Mouse (Mus musculus) bone marrow, adult 2 months (tissue): Measurements from ENCODE around the gene Cdc42bpb. TPM values are rescaled to one million over a fixed set of nuclear protein-coding genes. Genes with fewer than 3 reads are reported as not detected.
A peak's percentile ranks its signal among the peaks of the same experiment; 100 is the strongest.

Source experiments
- H3K27ac ChIP-seq: fragments of 200-500 bp; 2 replicates; pipeline ENCODE4 v1.5.1; 2012; ENCODE audit warnings: low read depth, mild to moderate bottlenecking, control low read depth, inconsistent platforms, low read length; ENCODE audit not compliant: control insufficient read depth, poor library complexity, insufficient read depth
- H3K4me1 ChIP-seq: fragments of 200-500 bp; 2 replicates; pipeline ENCODE4 v1.6.1; 2011; ENCODE audit warnings: low read length; ENCODE audit not compliant: control insufficient read depth, insufficient read depth
- H3K4me3 ChIP-seq: fragments of 200-500 bp; replicated peaks from 2 replicates; pipeline ENCODE3; 2011; ENCODE audit warnings: mild to moderate bottlenecking, low read depth, low read length, control low read depth; ENCODE audit not compliant: control insufficient read depth
- CTCF ChIP-seq: fragments of 200-500 bp; IDR thresholded peaks from 2 replicates; pipeline ENCODE4 v1.5.1; 2011; ENCODE audit warnings: low read length, control low read depth; ENCODE audit not compliant: control insufficient read depth, insufficient read depth
- POLR2A ChIP-seq: fragments of 200-500 bp; IDR thresholded peaks from 2 replicates; pipeline ENCODE4 v1.6.1; 2011; ENCODE audit warnings: low read depth, mild to moderate bottlenecking, control low read depth, low read length, borderline replicate concordance; ENCODE audit not compliant: control insufficient read depth
- WGBS: fragments of 180-500 bp; shearing (Covaris S2); methylation state at CpG from one replicate; pipeline ENCODE4 v1.1.7; 2018; 5-methylcytosine and 5-hydroxymethylcytosine counted together
- polyA plus RNA-seq: library from polyadenylated mRNA; stranded (reverse); fragments of >200 nt; gene quantifications from 2 replicates; pipeline ENCODE4 v1.2.4, GENCODE M21; 2011; ENCODE audit warnings: low replicate concordance; ENCODE audit not compliant: missing spikeins, insufficient read depth, insufficient read length

Cdc42bpb gene
- polyA plus RNA-seq, 1 experiment: 20.1 TPM

DNA sequence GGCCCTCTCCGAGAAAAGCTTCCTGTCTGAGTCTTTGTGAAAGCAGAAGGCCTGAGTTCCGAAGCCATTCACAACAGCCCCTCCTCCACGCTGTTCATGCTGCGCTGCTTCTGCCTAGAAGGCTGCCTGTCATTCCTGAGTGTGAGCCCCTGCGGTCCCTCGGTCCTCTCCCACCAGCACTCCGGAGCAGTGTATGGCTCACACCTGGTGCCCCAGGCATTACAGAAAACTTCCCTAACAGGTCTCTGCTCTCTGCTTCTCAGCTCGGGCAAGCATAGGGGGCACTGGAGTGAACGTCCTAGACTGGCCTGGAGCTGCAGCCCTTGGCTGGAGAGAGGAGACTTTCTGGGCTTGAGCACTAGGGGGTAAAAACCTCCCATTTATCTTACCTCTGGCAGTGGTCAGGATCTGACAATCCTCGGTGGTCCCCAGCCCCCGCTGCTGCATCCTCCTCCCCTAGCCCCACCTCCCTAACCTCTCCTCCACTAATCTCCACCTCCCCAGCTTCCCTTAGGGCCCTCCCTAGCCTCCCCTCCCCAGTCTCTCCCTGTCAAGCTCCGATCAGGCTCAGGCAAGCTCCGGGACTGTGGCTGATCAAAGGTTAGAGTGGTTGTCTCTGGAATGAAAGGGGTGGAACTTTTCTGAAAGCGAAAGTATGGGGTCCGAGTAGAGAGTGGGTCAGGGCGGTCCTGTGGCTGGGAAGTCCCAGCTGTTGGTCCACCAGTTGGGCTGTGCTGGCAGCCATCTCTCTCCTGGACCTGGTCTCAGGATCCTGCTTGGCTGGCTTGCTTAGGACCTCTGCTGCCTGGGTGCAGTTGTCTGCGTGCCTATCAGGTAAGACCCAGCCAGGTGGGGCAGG lies 39.6 kb upstream of the Cdc42bpb start, which contains the start of gene Exoc3l4:
Exoc3l4 (plus strand) TSS at position 97 of the 859 bp plus-strand sequence.
- TF ChIP-seq CTCF (no peak), POLR2A (no peak)
- 11% methylated on average over 17 of the region's 17 CpGs for WGBS
- Histone ChIP-seq H3K4me3 (no peak within 1 kb of the TSS), H3K27ac (0 out of 2 replicates have a peak within 1 kb of the TSS, but pooled peaks have one; percentile 17), H3K4me1 (no peaks in the 10 kb centered on the region)

DNA sequence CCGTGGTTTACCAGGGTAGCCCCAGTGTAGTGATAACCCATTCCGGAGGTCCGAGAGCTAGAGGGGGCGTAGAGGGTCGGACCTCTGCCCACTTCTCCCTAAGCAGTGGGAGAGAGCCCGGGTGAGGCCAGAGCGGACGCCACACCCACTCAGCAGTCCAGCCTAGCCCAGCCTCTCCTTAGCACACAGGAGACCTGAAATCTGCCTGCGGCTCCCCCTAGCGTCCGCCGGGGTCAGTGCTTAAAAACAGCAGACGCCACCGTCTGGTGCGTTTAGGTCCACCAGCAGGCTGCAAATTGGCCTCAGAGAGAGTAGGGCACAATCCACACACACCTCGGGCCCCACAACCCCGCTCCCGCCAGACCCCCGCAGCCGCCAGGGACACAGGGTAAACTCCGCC lies 35.8 kb upstream of the Cdc42bpb start:
- TF ChIP-seq POLR2A (no peak), CTCF (peak; percentile 87)
- H3K4me3 ChIP-seq: no peak overlapping the region
- 2% methylated on average over 21 of the region's 21 CpGs for WGBS
- no peak overlapping the region for H3K27ac ChIP-seq
- no peaks in the 10 kb centered on the region for H3K4me1 ChIP-seq

DNA sequence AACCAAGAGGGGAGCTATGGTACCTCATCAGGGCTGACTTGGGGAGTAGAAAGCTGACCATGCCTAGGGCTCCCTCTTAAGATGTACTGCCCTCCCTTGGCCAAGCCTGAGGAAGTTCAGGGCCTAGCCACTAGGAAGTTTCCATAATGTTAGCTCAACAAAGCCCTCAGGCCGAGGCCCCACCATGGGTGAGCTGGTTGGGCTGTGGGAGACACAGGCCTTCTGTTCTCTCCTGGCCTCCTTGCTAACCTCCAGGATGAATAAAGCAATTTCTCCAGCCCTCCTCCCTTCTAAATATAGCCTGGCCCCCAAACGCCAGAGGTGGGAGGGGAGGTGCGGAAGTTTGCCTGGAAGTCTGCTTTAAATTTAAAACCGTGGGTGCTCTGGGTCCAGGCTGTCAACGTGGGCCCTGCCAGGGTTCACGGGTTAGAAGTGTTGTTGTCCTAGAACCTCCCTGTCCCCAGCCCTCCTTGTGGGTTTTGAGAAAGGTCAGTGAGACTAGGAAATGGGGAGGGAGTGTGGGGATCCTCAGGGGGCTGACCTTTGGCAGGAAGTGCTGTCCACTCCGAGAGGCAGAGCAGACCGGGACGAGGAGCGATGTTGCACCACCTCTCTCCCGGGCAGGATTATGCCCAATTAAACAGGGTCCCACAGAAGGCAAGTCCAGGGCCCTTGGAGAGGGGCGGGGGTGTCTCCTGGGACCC lies 35.2 kb upstream of the Cdc42bpb start:
- H3K4me3 ChIP-seq: no peak overlapping the region
- no peak overlapping the region for H3K27ac ChIP-seq
- WGBS: 52% methylated on average over 12 of the region's 12 CpGs
- H3K4me1 ChIP-seq: no peaks in the 10 kb centered on the region
- TF ChIP-seq CTCF (no peak), POLR2A (no peak)

DNA sequence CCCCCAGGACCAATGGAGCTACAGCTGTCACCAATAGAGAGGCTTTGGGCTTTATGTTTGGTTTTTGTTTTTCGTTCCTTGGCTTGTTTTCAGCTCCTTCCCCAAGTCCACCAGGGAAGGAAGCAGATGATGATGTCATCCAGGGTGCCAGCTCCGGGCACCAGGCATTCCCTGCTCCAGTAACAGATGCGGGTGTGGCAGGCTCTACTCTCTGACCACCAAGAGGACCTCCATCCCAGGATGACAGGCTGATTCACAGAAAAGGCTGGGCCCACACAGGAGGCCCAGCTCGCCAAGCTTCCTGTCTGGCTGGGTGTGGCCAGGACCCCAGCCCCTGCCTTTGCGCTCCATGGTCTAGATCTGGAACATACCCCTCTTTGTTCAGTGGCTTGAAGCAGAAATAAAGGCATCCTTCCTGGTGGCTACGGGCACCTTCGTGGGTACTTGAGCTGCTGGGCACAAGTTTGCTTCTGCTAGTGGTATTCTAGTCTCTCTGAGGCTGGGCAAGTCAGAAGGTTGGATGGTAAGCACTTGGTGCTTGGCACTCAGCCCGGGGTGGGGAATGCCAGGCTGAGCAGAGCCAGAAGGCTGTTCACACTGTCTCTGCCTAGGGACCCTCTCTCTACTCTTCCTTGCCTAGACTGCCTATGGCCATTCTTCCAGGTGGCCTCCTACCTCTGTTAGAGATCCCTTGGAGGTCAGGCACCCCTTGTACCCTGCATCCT lies 34.3 kb upstream of the Cdc42bpb start:
- 76% methylated on average over 8 of the region's 8 CpGs for WGBS
- TF ChIP-seq CTCF (no peak), POLR2A (no peak)
- Histone ChIP-seq H3K4me3 (no peak overlapping the region), H3K4me1 (no peaks in the 10 kb centered on the region), H3K27ac (no peak overlapping the region)

DNA sequence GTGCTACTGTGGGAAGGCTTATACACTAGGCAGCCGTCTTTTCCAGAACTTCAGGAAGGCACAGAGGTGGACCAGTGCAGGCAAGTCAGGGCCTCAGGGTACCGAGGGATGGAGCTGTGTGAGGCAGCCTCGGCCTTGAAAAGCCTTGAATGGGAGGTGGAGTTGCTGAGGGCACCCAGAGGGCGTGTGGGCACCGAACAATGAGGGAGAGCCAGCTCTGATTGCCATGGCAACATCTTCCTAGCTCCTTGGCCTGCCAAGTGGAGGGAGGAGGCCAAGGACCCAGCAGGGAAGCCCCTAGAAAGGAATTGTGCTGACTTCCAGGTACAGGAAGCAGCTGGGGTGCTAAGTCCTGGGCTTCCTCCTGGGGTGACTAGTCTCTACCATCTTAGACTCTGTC lies 32.1 kb upstream of the Cdc42bpb start:
- WGBS: 75% methylated on average over 5 of the region's 5 CpGs
- H3K27ac ChIP-seq: no peak overlapping the region
- no peak overlapping the region for H3K4me3 ChIP-seq
- TF ChIP-seq CTCF: no peak
- TF ChIP-seq POLR2A: no peak
- H3K4me1 ChIP-seq: no peaks in the 10 kb centered on the region

DNA sequence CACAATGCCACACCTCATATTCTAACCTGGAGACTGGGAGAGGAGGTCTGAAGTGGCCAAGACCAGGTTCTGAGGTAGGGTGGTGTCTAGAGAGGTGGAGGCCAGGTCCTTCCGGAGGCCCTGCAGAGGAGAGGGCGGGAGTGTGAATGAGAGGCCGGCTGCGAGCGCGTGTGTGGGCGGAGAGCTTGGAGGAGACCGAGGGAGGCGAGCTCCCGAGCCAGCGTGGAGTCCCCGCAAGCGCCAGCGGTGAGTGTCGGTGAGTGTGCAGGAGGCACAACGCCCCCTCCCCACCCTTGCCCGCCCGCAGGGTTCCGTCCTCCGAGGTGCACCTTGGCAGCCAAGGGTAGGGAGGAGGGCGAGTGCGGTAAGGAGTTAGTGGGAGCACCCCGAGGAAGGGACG lies 29.1 kb upstream of the Cdc42bpb start, which contains the start of gene Lbhd2:
Lbhd2 (plus strand) TSS at position 188 of the 400 bp plus-strand sequence.
- Histone ChIP-seq H3K27ac (no peak within 1 kb of the TSS), H3K4me1 (no peaks in the 10 kb centered on the region), H3K4me3 (no peak within 1 kb of the TSS)
- TF ChIP-seq CTCF (no peak), POLR2A (no peak)
- 4% methylated on average over 24 of the region's 24 CpGs for WGBS

DNA sequence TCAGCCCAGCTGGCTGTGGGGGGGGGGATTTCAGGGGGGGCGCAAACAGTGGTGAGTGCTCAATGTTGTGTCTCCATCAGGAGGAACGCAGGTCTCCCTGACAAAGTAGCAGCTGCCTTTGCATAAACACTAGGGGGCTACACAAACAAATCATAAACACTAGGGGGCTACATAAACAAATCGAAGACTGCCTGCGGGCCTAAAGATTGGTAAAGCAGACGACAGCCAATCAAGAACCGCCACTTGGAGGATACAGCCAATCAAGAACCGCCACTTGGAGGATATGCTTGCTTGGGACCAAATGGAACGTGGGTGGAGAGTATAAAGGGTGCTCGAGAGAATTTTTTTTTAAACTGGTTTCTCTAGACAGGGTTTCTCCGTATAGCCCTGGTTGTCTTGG lies 27.4 kb upstream of the Cdc42bpb start:
- no peak for TF ChIP-seq POLR2A
- TF ChIP-seq CTCF: no peak
- H3K4me3 ChIP-seq: no peak overlapping the region
- 71% methylated on average over 10 of the region's 10 CpGs for WGBS
- no peaks in the 10 kb centered on the region for H3K4me1 ChIP-seq
- no peak overlapping the region for H3K27ac ChIP-seq
